Mouse (Mus musculus) brain, embryonic 14.5 days (tissue): Measurements from ENCODE around the gene Focad. TPM values are rescaled to one million over a fixed set of nuclear protein-coding genes. Genes with fewer than 3 reads are reported as not detected.

Experiments used
- DNase-seq: peaks from one replicate; pipeline ENCODE4 v3.0.0-alpha.2; 2011; ENCODE audit warnings: low read depth
- CTCF ChIP-seq: fragments of 200-500 bp; IDR thresholded peaks from 2 replicates; pipeline ENCODE4 v1.5.1; 2012; ENCODE audit warnings: inconsistent platforms, mild to moderate bottlenecking, moderate library complexity, borderline replicate concordance; ENCODE audit not compliant: insufficient read depth, insufficient read length; ENCODE audit errors: extremely low read depth
- POLR2A ChIP-seq: fragments of 200-500 bp; IDR thresholded peaks from 2 replicates; pipeline ENCODE4 v1.6.1; 2012; ENCODE audit warnings: mild to moderate bottlenecking, inconsistent platforms, borderline replicate concordance; ENCODE audit not compliant: poor library complexity, insufficient read depth, insufficient read length, severe bottlenecking; ENCODE audit errors: extremely low read depth
- polyA plus RNA-seq: library from polyadenylated mRNA; depleted of rRNA; stranded (reverse); fragments of >200 nt; gene quantifications from 2 replicates; pipeline ENCODE4 v1.2.3, GENCODE M21; 2012; rRNA removed

Focad gene
- polyA plus RNA-seq: 20.3 and 20.5 TPM in 2 replicates

DNA sequence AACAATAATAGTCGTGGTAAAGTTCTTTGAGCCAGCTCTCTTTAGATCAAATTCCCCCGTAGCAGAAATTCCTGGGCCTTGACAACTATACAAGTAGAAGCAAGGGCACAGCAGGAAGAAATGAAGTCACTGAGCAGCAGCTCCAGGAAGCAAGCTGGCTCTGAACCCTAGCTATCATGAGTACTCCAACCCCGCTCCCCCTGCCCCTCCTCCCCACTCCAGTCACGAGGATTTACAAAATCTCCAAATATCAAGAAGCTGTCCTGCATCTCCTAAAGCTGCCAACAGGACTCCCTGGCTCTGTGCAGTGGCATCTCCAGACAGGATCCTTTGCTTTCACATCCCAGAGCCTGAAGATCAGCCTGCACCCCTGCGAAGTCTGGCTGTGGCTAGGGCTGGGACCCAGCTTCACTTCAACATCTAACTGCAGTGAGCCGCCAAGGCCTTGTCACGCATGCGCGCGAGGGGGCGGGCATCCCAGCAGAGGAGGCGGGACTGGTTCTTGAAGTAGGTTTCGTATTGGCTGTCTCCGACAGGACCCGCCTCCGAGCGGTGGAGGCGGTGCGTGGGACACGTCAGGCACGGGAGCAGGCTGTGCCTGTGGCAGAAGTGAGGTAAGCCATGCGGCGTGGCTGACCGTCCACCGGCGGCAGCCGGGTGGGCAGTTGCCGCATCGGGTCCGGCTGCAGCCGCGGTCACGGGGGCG is at the start of gene Focad:
Gene Focad, plus strand, starts transcription at position 568 of the 706 bp plus-strand sequence.
- peak; percentile 99 for DNase-seq
- TF ChIP-seq CTCF: no peak
- peak; percentile 72 for TF ChIP-seq POLR2A

GRCm38 (mm10) chr4:88045151-88045550 is 49.3 kb upstream of the Focad start:
- TF ChIP-seq CTCF (no peak), POLR2A (no peak)

GRCm38 (mm10) chr4:88046280-88046679 is 48.1 kb upstream of the Focad start:
- DNase-seq: no peak
- TF ChIP-seq CTCF (no peak), POLR2A (no peak)

More at GRCm38 (mm10) chr4:88045151-88045550, 49.3 kb upstream of the Focad start:
- DNase-seq: no peak

GRCm38 (mm10) chr4:88075388-88075787 is 19.0 kb upstream of the Focad start:
- no peak for DNase-seq
- TF ChIP-seq CTCF (no peak), POLR2A (no peak)

DNA sequence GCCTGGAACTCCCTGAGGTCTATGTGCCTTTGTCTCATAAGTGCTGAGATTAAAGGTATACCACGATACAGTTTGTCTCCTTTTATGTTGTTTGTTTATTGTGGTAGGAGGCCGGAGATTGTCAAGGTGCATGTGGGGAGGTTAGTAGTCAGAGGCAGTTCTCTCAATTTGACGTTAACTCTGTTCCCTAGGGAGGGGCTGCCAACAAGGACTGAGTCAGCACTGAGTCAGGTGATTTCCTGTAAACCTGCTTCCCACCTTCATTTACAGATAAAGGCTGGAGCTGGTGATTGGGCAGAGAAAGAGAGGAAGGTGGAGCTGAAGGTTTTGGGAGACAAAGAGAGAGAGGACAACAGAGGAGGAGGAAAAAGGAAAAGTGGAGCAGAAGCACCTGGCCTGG is 15.4 kb upstream of the Focad start:
- TF ChIP-seq CTCF (no peak), POLR2A (no peak)

GRCm38 (mm10) chr4:88081417-88081816 is 13.0 kb upstream of the Focad start:
- TF ChIP-seq CTCF (no peak), POLR2A (no peak)
- no peak for DNase-seq

More for the DNA sequence above, 15.4 kb upstream of the Focad start:
- no peak for DNase-seq

DNA sequence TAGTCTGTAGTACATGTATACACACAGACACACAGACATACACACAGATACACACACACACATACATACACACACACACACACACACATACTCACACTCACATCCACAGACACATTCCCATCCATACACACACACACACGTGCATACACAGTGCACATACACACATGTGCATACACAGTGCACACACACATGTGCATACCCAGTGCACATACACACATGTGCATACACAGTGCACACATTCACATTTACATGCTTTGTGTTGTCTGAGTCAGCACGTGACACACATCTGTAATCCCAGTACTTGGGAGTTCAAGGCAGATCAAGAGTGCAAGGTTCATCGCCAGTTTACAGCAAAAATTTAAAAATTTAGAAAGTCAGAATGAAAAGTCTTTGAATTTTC is 12.5 kb upstream of the Focad start:
- no peak for DNase-seq
- TF ChIP-seq CTCF: no peak

DNA sequence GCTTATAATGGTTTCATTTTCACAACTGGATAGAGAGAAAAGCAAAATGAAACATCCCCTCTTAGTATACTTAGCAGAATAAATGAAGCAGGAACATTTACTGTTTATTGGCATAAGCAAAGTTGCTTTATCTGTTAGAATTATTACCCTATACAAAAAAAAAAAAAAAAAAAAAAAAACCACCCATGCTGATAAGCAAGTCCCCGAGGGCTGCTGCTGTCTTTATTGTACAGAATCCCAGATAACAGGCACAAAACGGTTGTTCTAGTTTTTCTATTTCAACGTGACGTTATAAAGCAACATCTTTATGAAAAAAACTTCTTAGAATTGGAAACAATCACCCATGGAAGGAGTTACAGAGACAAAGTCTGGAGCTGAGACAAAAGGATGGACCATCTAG is 12.0 kb upstream of the Focad start:
- no peak for DNase-seq
- no peak for TF ChIP-seq POLR2A
- TF ChIP-seq CTCF: no peak

DNA sequence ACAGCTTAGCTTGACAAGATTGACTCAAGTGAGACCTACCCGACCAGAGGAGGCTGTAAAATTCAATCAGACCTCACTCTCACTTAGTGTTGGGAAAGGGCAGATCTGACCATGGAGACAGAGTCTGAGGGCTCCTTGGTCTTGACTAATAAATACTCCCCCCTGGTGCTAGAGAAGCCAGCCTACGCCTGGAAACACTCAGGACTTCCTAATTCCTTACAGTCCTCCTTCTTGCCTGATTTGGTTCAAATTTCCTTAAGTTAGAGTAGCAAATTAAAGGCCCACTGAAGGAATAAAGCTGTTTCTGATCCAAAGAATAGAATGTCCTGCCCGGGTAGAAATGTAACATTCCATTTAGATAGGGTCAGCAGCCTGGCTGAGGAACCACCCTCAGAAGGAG is 10.6 kb upstream of the Focad start:
- TF ChIP-seq POLR2A: no peak
- no peak for TF ChIP-seq CTCF
- DNase-seq: no peak

GRCm38 (mm10) chr4:88090316-88090715 is 4.1 kb upstream of the Focad start:
- no peak for TF ChIP-seq CTCF
- no peak for TF ChIP-seq POLR2A
- DNase-seq: peak; percentile 60

GRCm38 (mm10) chr4:88094768-88095420 is 465 bp downstream of the Focad start:
- peak; percentile 44 for DNase-seq
- TF ChIP-seq CTCF (no peak), POLR2A (no peak)

GRCm38 (mm10) chr4:88095693-88096092 is 1.3 kb downstream of the Focad start:
- no peak for TF ChIP-seq CTCF
- TF ChIP-seq POLR2A: no peak
- no peak for DNase-seq
